Mouse (Mus musculus): ENCODE data around the gene D2hgdh.

The D2hgdh gene

GRCm38 (mm10) chr1:93824609-93825008 is at the start of gene D2hgdh:
Gene D2hgdh, plus strand, starts transcription at chr1:93824909.
- DNase-seq (ENCODE audit: low read depth, low spot score), result no peak

GRCm38 (mm10) chr1:93776686-93777085 is 48.0 kb upstream of the D2hgdh start:
- no peak for DNase-seq (ENCODE audit: low read depth, low spot score)

- DNase-seq (ENCODE audit: low read depth, low spot score), result no peak
Measured at GRCm38 (mm10) chr1:93786912-93787311, 37.8 kb upstream of the D2hgdh start.

GRCm38 (mm10) chr1:93794526-93794925 is 30.2 kb upstream of the D2hgdh start:
- no peak for DNase-seq (ENCODE audit: low read depth, low spot score)

- no peak for DNase-seq (ENCODE audit: low read depth, low spot score)
Measured at GRCm38 (mm10) chr1:93795886-93796285, 28.8 kb upstream of the D2hgdh start.

GRCm38 (mm10) chr1:93800670-93801503 is 23.8 kb upstream of the D2hgdh start:
- DNase-seq (ENCODE audit: low read depth, low spot score), result no peak

- peak; percentile 82 for DNase-seq (ENCODE audit: low read depth, low spot score)
Measured at GRCm38 (mm10) chr1:93801741-93802238, 22.9 kb upstream of the D2hgdh start, which contains the start of gene Dtymk. Gene Dtymk, minus strand, starts transcription at chr1:93801934.

GRCm38 (mm10) chr1:93802771-93803170 is 21.9 kb upstream of the D2hgdh start:
- DNase-seq (ENCODE audit: low read depth, low spot score), result no peak

GRCm38 (mm10) chr1:93803556-93804507 is 20.9 kb upstream of the D2hgdh start, which contains the start of gene Ing5:
Gene Ing5, plus strand, starts transcription at chr1:93803965.
- peak; percentile 92 for DNase-seq (ENCODE audit: low read depth, low spot score)

- DNase-seq (ENCODE audit: low read depth, low spot score), result no peak
Measured at GRCm38 (mm10) chr1:93804818-93805217, 19.9 kb upstream of the D2hgdh start.

GRCm38 (mm10) chr1:93805221-93805951 is 19.3 kb upstream of the D2hgdh start:
- no peak for DNase-seq (ENCODE audit: low read depth, low spot score)

- DNase-seq (ENCODE audit: low read depth, low spot score), result no peak
Measured at GRCm38 (mm10) chr1:93808871-93809270, 15.8 kb upstream of the D2hgdh start.

- no peak for DNase-seq (ENCODE audit: low read depth, low spot score)
Measured at GRCm38 (mm10) chr1:93810011-93810410, 14.7 kb upstream of the D2hgdh start.

GRCm38 (mm10) chr1:93811495-93812039 is 13.1 kb upstream of the D2hgdh start:
- DNase-seq (ENCODE audit: low read depth, low spot score), result no peak

GRCm38 (mm10) chr1:93817823-93818532 is 6.7 kb upstream of the D2hgdh start:
- DNase-seq (ENCODE audit: low read depth, low spot score), result no peak

- DNase-seq (ENCODE audit: low read depth, low spot score), result no peak
Measured at GRCm38 (mm10) chr1:93818722-93819121, 6.0 kb upstream of the D2hgdh start.

GRCm38 (mm10) chr1:93823796-93824495 is 763 bp upstream of the D2hgdh start:
- no peak for DNase-seq (ENCODE audit: low read depth, low spot score)

- DNase-seq (ENCODE audit: low read depth, low spot score), result peak; percentile 94
Measured at GRCm38 (mm10) chr1:93825105-93825674, 481 bp downstream of the D2hgdh start.

GRCm38 (mm10) chr1:93825771-93826539 is 1.2 kb downstream of the D2hgdh start:
- no peak for DNase-seq (ENCODE audit: low read depth, low spot score)

Measured in WW6 (cell line).